Mouse (Mus musculus): ENCODE data around the gene Dop1b. TPM values are rescaled to one million over a fixed set of nuclear protein-coding genes. Genes with fewer than 3 reads are reported as not detected.
"Not testable (repeated sequence)": the region's sequence is repeated elsewhere in the genome, so short reads cannot be mapped to it uniquely, and the experiment has no call there.

The Dop1b gene
- polyA plus RNA-seq, 1 experiment from 2014 or later = 9.9 TPM

DNA sequence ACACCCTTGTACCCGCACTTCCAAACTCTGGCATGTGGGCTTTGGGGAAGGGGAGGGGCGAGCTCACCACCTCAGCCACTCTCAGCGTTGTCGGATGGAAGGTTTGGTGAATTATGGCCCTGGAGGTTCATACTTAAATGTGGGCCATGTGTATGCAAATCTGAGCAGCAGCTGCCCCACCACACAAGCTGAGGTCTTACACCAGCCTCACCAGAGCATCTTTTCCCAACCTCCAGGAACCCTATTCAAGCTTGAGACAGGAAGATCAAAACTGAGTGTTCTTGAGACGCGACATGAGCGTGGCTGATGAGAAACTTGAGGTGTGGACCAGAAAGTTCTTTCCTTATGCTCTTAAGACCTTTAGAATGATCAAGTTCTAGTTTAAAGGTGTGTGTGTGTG lies 27.3 kb upstream of the Dop1b start:
- no peak for ATAC-seq (ENCODE audit: low FRiP score, low read depth)
- H3K4me1 ChIP-seq = peaks cover 21% of the 10 kb centered on the region
- H3K27ac ChIP-seq = no peak overlapping the region
- no peak overlapping the region for H3K9ac ChIP-seq
- no peaks in the 10 kb centered on the region for H3K9me3 ChIP-seq
- peaks cover 55% of the 10 kb centered on the region for H3K27me3 ChIP-seq
- 31% methylated on average over 7 of the region's 7 CpGs for WGBS
- peak overlapping the region; percentile 95 for H3K4me2 ChIP-seq (replicated peaks)
- H3K4me3 ChIP-seq = peak overlapping the region; percentile 55
- H3K36me3 ChIP-seq = no peaks in the 10 kb centered on the region

DNA sequence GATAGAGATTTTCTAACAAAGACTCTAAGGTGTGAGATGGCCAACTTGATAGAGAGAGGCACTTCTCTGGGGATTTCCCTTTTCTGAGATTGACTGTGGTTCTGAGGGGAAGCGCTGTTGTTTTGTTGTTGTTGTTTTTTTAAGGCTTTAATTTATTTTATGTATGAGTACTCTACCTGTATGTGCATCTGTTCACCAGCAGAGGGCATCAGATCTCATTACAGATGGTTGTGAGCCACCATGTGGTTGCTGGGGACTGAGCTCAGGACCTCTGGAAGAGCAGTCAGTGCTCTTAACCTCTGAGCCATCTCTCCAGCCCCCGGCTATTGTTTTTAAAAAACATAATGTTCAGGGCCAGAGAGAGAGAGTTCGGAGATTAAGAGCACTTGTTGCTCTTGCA lies 25.9 kb upstream of the Dop1b start:
- H3K27ac ChIP-seq; H3K9ac ChIP-seq; ATAC-seq (ENCODE audit: low FRiP score, low read depth); H3K4me2 ChIP-seq (replicated peaks); H3K4me3 ChIP-seq; H3K9me3 ChIP-seq; H3K36me3 ChIP-seq: not testable (repeated sequence)
- 87% methylated on average over 3 of the region's 3 CpGs for WGBS
- Histone ChIP-seq H3K4me1 (peaks cover 21% of the 10 kb centered on the region), H3K27me3 (peaks cover 52% of the 10 kb centered on the region)

DNA sequence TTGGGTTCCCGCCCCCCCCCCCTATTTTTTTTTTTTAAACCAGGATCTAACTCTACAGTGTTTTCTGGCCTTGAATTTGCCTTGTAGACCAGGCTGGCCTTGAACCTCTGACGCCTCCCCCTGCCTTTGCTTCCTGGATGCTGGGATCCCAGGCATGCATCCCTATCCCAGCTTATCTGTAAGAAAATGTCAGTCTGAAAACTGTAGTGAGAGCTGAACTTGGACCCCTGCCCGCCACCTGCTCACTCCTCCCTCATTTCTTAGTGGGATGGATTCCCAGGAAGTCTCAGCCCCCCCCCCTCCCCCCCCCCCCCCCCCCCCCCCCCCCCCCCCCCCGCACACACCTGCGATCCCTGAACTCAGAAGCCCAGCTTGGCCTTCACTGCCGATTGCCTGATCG lies 25.3 kb upstream of the Dop1b start:
- Histone ChIP-seq H3K9me3 (no peaks in the 10 kb centered on the region), H3K9ac (no peak overlapping the region), H3K27ac (no peak overlapping the region), H3K27me3 (peaks cover 52% of the 10 kb centered on the region), H3K4me1 (peaks cover 26% of the 10 kb centered on the region), H3K4me2 (replicated peaks) (peak overlapping the region; percentile 42; the same call in 1 of the 2 replicates), H3K36me3 (no peaks in the 10 kb centered on the region), H3K4me3 (no peak overlapping the region)
- no peak for ATAC-seq (ENCODE audit: low FRiP score, low read depth)
- WGBS = 81% methylated on average over 4 of the region's 7 CpGs

DNA sequence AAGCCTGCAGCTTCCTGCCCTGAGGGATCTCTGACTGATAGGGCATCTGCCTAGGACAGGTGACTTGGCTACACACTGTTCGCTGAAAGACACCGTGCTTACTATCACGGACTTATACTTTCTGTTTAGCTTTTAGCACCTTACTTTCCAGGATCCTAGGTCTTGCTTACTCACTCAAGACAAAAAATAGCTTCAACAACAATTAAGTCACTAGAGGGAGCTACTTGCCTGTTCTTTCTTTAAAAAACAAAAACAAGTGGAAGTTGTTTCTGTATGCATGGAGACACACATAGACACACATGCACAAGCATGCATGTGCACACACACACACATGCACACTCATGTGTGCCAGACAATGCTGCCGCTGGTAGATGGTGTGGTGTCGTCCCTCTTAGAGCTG lies 24.8 kb upstream of the Dop1b start:
- H3K36me3 ChIP-seq = no peaks in the 10 kb centered on the region
- ATAC-seq (ENCODE audit: low FRiP score, low read depth) = no peak
- H3K9ac ChIP-seq = no peak overlapping the region

DNA sequence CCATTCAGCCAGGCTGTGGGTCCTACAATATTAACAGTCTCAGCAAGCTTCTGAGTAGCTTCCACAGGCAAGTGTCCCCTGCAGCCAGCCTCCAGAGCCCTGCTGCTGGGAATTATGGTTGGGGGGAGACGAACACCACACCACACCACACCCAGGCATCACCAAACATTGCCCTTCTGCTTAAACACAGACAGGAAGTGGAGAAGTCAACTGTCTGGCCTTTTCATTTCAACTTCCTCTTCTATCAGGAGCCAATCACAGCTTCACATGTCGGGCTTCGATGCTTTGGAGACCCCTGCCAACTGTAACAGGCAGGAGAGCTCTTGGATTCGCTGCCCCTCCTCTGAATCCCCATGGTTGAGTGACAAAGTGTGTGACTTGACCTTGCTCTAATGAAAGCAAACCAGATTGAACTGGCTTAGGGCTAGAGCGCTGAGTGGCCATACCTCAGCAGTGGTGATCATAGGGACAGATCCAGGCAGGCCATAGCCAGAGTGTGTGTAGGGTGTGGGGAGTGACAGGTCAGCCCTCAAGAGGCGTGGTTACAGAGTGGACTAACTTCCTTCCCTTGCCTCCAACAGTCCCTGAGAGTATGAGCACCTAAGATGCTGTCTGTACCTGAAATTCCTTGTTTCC lies 20.4 kb upstream of the Dop1b start:
- no peak overlapping the region for H3K4me3 ChIP-seq
- H3K27me3 ChIP-seq = peaks cover 21% of the 10 kb centered on the region
- no peak overlapping the region for H3K9ac ChIP-seq
- 77% methylated on average over 6 of the region's 6 CpGs for WGBS
- no peak overlapping the region for H3K27ac ChIP-seq
- no peak for ATAC-seq (ENCODE audit: low FRiP score, low read depth)
- no peak overlapping the region for H3K4me2 ChIP-seq (replicated peaks)
- no peaks in the 10 kb centered on the region for H3K9me3 ChIP-seq
- no peaks in the 10 kb centered on the region for H3K36me3 ChIP-seq
- peaks cover 22% of the 10 kb centered on the region for H3K4me1 ChIP-seq

More for the DNA sequence above, 24.8 kb upstream of the Dop1b start:
- Histone ChIP-seq H3K4me2 (replicated peaks) (peak overlapping the region; percentile 42), H3K4me3 (no peak overlapping the region), H3K4me1 (peaks cover 28% of the 10 kb centered on the region), H3K27ac (no peak overlapping the region), H3K27me3 (peaks cover 48% of the 10 kb centered on the region), H3K9me3 (no peaks in the 10 kb centered on the region)
- WGBS = 36% methylated on average over 5 of the region's 5 CpGs

DNA sequence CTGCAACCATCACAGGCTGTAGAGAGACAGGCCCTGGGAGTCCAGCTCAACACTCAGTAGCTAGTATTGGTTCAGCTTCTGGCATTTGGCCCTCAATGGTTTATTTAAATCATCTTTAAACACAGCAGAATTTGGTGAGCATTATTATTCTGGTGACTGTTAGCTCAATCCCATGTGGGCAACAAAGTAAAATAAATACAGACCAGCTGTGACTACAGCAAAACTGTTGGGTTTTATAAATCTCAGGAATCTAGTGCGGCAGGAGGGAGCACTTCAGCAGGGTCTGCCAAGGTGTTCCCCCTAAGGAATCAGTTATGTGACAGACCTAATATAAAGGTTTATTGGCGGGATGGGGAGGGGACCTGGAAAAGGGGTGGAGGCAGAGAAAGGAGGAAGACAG lies 19.0 kb upstream of the Dop1b start:
- Histone ChIP-seq H3K27me3 (peaks cover 21% of the 10 kb centered on the region), H3K9me3 (no peaks in the 10 kb centered on the region), H3K27ac (no peak overlapping the region), H3K4me3 (no peak overlapping the region), H3K36me3 (no peaks in the 10 kb centered on the region), H3K4me2 (replicated peaks) (no peak overlapping the region), H3K9ac (no peak overlapping the region), H3K4me1 (peaks cover 22% of the 10 kb centered on the region)
- peak; percentile 57; the same call in 1 of the 2 replicates for ATAC-seq (ENCODE audit: low FRiP score, low read depth)
- 12% methylated on average over 2 of the region's 2 CpGs for WGBS

DNA sequence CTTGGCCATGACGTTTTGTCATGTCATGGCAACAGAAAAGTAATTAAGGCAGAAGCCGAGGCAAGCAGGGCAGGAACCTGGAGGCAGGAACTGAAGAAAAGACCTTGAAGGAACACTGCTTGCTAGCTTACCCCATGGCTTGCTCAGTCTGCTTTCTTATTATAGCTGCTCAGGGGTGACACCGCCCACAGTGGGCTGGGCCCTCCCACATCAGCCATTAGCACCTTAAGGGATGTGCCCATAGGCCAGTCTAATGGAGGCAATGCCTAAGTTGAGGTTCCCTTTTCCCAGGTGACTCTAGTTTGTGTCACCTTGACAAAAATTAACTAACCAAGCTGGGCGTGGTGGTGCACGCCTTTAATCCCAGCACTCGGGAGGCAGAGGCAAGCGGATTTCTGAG lies 4.6 kb upstream of the Dop1b start:
- no peak overlapping the region for H3K9ac ChIP-seq
- H3K9me3 ChIP-seq = no peaks in the 10 kb centered on the region
- H3K27ac ChIP-seq = no peak overlapping the region
- ATAC-seq (ENCODE audit: low FRiP score, low read depth) = no peak
- H3K4me3 ChIP-seq = no peak overlapping the region
- no peak overlapping the region for H3K4me2 ChIP-seq (replicated peaks)
- no peaks in the 10 kb centered on the region for H3K36me3 ChIP-seq
- peaks cover 16% of the 10 kb centered on the region; the same call in 1 of the 2 replicates for H3K27me3 ChIP-seq
- WGBS = 86% methylated on average over 7 of the region's 7 CpGs
- no peaks in the 10 kb centered on the region for H3K4me1 ChIP-seq

DNA sequence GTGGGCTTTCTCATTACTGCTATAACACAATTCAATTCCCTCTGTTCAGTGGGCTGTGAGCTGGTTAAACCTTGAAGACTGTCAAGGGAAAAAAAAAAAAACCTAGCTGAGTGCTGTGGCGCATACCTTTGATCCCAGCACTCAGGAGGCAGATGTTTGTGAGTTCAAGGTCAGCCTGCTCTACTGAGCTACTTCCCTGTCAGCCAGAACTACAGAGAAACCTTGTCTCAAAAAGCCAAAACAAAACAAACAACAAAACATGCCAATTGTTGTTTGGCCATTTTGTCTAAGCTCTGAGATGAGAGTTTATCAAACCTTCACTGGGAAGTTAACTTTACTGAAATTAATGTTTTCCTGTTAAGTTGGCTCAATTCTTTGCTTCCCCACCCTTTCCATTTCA lies 2.5 kb upstream of the Dop1b start:
- peaks cover 10% of the 10 kb centered on the region for H3K4me1 ChIP-seq
- WGBS = 66% methylated on average over 1 of the region's 1 CpGs
- no peaks in the 10 kb centered on the region for H3K36me3 ChIP-seq
- H3K9ac ChIP-seq = no peak overlapping the region
- no peak for ATAC-seq (ENCODE audit: low FRiP score, low read depth)
- no peak overlapping the region for H3K4me2 ChIP-seq (replicated peaks)
- H3K4me3 ChIP-seq = no peak overlapping the region
- H3K27ac ChIP-seq = no peak overlapping the region
- H3K9me3 ChIP-seq = no peaks in the 10 kb centered on the region
- peaks cover 32% of the 10 kb centered on the region for H3K27me3 ChIP-seq

DNA sequence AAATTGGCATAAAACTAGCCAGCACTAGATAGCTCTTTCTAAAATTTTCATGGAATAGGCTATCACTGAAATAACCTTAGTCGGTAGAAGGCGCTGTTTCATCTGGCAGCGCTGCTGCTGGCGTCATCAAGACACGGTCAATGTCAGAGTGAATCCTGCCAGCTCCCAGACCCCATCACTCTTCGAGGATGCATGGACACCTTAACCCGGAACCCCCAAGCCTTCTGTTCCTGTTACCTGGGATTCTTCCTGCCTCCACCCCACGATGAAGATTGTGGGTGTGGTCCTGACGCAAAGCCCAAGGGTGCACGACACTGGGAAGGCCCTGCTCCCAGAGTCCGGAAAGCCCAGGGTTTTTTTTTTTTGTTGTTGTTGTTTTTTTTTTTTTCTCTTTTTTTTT lies 780 bp upstream of the Dop1b start:
- Histone ChIP-seq H3K36me3 (no peaks in the 10 kb centered on the region), H3K4me2 (replicated peaks) (peak overlapping the region; percentile 94), H3K9ac (no peak overlapping the region), H3K9me3 (no peaks in the 10 kb centered on the region), H3K27ac (no peak overlapping the region), H3K4me3 (peak overlapping the region; percentile 83), H3K4me1 (peaks cover 10% of the 10 kb centered on the region), H3K27me3 (peaks cover 32% of the 10 kb centered on the region)
- WGBS = 1% methylated on average over 11 of the region's 11 CpGs
- ATAC-seq (ENCODE audit: low FRiP score, low read depth) = peak; percentile 2; the same call in 1 of the 2 replicates

DNA sequence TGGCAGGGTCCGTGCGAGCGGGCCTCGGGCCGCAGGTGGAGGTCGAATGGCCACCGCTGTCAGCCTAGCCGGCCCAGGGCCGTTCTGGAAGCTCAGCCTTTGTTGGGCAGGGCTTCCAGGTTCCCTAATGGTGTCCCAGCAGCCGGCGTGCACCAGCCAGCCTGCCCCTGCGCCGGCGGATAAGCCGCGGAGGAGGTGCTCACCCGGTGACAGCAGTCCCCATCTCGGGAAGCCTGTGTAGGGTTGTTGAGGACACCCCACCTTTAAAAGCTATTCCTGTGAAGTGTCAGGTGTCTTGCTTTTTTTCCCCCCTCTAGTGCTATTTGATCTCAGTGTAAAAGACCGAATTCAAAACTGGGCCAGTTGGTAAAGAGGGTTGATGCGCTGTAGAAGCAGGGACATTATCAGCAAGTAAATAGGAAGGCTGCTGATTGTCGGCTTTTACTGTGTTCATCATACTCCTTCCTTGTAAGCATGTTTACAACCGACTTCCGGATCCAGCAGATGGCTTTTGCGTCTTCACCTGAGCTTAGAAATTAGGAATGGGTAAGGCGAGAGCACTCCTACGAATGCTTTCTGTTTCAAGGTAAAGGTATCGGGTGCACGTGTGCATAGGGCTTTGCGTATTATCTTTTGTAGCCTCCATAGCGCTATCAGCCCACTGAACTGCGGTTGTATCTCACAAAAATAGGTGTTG lies 633 bp downstream of the Dop1b start:
- Histone ChIP-seq H3K9ac (peak overlapping the region; percentile 79), H3K27ac (no peak overlapping the region)

DNA sequence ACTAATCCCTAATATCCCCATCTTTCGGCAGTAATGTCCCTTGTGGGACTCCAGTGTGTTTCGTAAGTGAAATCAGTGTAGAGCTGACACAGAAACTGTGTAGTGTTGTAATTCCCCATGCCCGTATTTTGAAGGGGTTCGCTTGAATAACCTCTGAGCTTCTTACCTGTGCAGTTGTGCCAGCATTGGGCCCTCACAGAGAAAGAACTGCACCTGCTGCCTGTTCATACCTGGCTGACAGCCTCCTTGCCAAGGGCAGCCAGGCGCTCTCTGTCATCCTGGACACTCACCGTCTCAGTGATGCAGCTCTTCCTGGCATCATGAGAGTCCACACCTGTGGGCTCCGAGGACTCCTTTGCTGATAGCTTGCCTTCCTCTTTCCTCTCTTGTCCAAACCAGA lies 1.3 kb downstream of the Dop1b start:
- no peak overlapping the region for H3K27ac ChIP-seq
- no peaks in the 10 kb centered on the region for H3K36me3 ChIP-seq
- peaks cover 14% of the 10 kb centered on the region for H3K4me1 ChIP-seq
- peak overlapping the region; percentile 83 for H3K4me3 ChIP-seq
- peaks cover 17% of the 10 kb centered on the region for H3K27me3 ChIP-seq
- H3K9ac ChIP-seq = no peak overlapping the region
- peak overlapping the region; percentile 94 for H3K4me2 ChIP-seq (replicated peaks)
- 78% methylated on average over 7 of the region's 7 CpGs for WGBS
- ATAC-seq (ENCODE audit: low FRiP score, low read depth) = no peak
- no peaks in the 10 kb centered on the region for H3K9me3 ChIP-seq

More for the DNA sequence above, 633 bp downstream of the Dop1b start:
- Histone ChIP-seq H3K4me1 (peaks cover 14% of the 10 kb centered on the region), H3K9me3 (no peaks in the 10 kb centered on the region), H3K4me2 (replicated peaks) (peak overlapping the region; percentile 94), H3K27me3 (peaks cover 22% of the 10 kb centered on the region), H3K36me3 (no peaks in the 10 kb centered on the region), H3K4me3 (peak overlapping the region; percentile 83)
- 11% methylated on average over 31 of the region's 31 CpGs for WGBS
- ATAC-seq (ENCODE audit: low FRiP score, low read depth) = no peak; the same call in 1 of the 2 replicates

DNA sequence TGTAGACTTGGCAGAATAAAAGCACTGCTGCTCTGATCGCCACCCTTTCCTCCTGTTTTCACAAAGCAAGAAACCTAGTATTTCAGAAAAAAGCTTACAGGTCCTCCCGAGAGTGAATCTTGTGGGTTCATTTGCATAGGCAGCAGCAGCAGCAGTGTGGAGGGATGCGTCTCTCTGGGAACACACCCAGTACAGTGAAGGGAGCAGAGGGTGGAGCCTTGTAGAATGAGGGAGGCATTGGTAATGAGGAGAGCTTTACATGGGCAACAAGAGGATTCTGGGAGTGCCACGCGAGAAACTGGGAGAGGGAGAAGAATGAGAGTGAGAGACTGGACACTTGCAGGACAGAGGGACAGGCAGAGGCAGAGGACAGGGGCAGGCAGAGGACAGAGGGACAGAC lies 2.7 kb downstream of the Dop1b start:
- Histone ChIP-seq H3K36me3 (no peaks in the 10 kb centered on the region), H3K27ac (no peak overlapping the region), H3K27me3 (peaks cover 16% of the 10 kb centered on the region), H3K4me1 (peaks cover 14% of the 10 kb centered on the region), H3K4me2 (replicated peaks) (no peak overlapping the region), H3K9me3 (no peaks in the 10 kb centered on the region), H3K9ac (no peak overlapping the region), H3K4me3 (no peak overlapping the region)
- 31% methylated on average over 5 of the region's 5 CpGs for WGBS
- ATAC-seq (ENCODE audit: low FRiP score, low read depth) = no peak
